Mouse (Mus musculus): ENCODE results near the gene Slc6a16. TPM values are rescaled to one million over a fixed set of nuclear protein-coding genes. Genes with fewer than 3 reads are reported as not detected.

The Slc6a16 gene
- polyA plus RNA-seq, 1 experiment from 2014 or later, result 0.11 TPM

DNA sequence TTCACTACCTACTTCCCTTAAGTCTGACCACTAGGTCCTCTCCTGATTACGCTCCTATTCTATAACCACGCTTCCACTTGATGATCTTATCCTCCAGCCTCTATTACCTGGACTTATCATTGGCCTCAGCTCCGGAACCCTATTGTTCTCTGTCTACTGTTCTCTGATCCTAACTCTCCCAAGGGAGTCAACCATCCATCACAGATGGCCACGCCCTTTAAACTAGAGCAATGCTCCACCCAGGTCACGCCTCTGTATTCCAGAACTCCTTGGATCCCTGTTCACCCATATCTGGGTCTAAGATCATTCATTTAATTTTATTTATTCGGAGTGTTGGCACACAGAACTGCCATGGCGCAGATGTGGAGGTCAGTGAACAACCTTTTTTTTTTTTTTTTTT, 28.5 kb upstream of the Slc6a16 start:
- no peak for ATAC-seq (ENCODE audit: insufficient read depth, low FRiP score, low TSS enrichment)
- no peak overlapping the region for H3K4me3 ChIP-seq (ENCODE audit: low read depth, low read length)
- peaks cover 5% of the 10 kb centered on the region for H3K4me1 ChIP-seq (ENCODE audit: control insufficient read depth, insufficient read depth, low read length)
- H3K9me3 ChIP-seq (ENCODE audit: control insufficient read depth, low read length), result no peaks in the 10 kb centered on the region
- 76% methylated on average over 7 of the region's 7 CpGs for WGBS
- H3K27ac ChIP-seq (ENCODE audit: low read depth, low read length), result no peak overlapping the region
- H3K4me2 ChIP-seq (ENCODE audit: low read depth), result no peak overlapping the region
- peaks cover 17% of the 10 kb centered on the region for H3K27me3 ChIP-seq (ENCODE audit: control insufficient read depth, insufficient read depth, low read length)
- H3K36me3 ChIP-seq (ENCODE audit: control insufficient read depth, insufficient read depth, low read length), result no peaks in the 10 kb centered on the region; the same call in 1 of the 2 replicates
- DNase-seq (ENCODE audit: low spot score), result no peak
- no peak overlapping the region for H3K9ac ChIP-seq (ENCODE audit: low read length)

GRCm38 (mm10) chr7:45213708-45214107, 27.2 kb upstream of the Slc6a16 start:
- Histone ChIP-seq H3K4me2 (ENCODE audit: low read depth) (no peak overlapping the region), H3K4me1 (ENCODE audit: control insufficient read depth, insufficient read depth, low read length) (peaks cover 13% of the 10 kb centered on the region), H3K4me3 (ENCODE audit: low read depth, low read length) (no peak overlapping the region), H3K27me3 (ENCODE audit: control insufficient read depth, insufficient read depth, low read length) (peaks cover 17% of the 10 kb centered on the region), H3K27ac (ENCODE audit: low read depth, low read length) (no peak overlapping the region), H3K36me3 (ENCODE audit: control insufficient read depth, insufficient read depth, low read length) (peaks cover 8% of the 10 kb centered on the region), H3K9me3 (ENCODE audit: control insufficient read depth, low read length) (no peaks in the 10 kb centered on the region), H3K9ac (ENCODE audit: low read length) (no peak overlapping the region)
- DNase-seq (ENCODE audit: low spot score) (no peak), ATAC-seq (ENCODE audit: insufficient read depth, low FRiP score, low TSS enrichment) (no peak)
- 48% methylated on average over 5 of the region's 5 CpGs for WGBS

- Histone ChIP-seq H3K4me1 (ENCODE audit: control insufficient read depth, insufficient read depth, low read length) (peaks cover 13% of the 10 kb centered on the region), H3K4me2 (ENCODE audit: low read depth) (peak within 1 kb of the TSS; percentile 79), H3K27ac (ENCODE audit: low read depth, low read length) (peak within 1 kb of the TSS; percentile 92), H3K9me3 (ENCODE audit: control insufficient read depth, low read length) (no peaks in the 10 kb centered on the region), H3K9ac (ENCODE audit: low read length) (peak within 1 kb of the TSS; percentile 85), H3K27me3 (ENCODE audit: control insufficient read depth, insufficient read depth, low read length) (peaks cover 13% of the 10 kb centered on the region), H3K4me3 (ENCODE audit: low read depth, low read length) (peak within 1 kb of the TSS; percentile 62), H3K36me3 (ENCODE audit: control insufficient read depth, insufficient read depth, low read length) (peaks cover 17% of the 10 kb centered on the region)
- ATAC-seq (ENCODE audit: insufficient read depth, low FRiP score, low TSS enrichment) (peak; percentile 56), DNase-seq (ENCODE audit: low spot score) (peak; percentile 81)
- 0% methylated on average over 49 of the region's 55 CpGs for WGBS
These were observed 25.0 kb upstream of the Slc6a16 start, which contains the start of gene Tead2 for GRCm38 (mm10) chr7:45215673-45216441. TSS of gene Tead2 (plus strand) at chr7:45215753.

DNA sequence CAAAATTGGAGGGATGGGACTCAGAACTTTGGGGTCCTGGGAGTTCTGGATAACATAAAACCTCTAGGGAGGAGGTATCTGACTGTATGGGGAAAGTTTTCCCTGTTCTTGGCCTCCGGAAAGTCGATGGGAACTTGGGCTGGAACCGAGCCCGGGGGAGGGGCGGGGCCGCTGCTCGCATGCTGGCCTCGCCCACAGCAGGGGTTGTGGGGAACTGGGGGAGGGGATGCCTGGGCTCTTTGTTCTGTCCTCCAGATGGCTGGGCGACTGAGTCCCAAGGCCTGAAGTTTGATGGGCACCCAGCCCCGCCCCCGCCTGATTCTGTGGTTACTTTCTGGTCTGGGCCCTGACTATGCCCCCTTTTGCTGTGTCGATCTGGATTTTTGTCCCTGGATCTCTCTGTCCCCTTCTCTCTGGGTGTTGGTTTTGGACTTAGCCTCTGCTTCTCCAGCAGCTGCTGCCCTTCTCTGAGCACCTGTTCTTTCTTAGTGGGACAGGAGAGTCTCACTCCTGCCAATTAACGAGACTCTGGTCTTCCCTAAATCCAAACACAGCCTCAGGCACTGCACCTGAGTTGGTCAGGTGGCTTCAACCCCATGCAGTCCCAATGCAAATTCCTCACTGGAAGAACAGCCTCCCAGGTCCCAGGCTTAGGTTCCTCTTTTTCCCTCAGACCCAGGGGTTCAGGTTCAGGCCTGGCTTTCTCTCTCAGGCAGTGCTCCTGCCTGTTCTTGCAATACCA, 24.3 kb upstream of the Slc6a16 start:
- H3K27ac ChIP-seq (ENCODE audit: low read depth, low read length), result peak overlapping the region; percentile 92
- peak overlapping the region; percentile 85 for H3K9ac ChIP-seq (ENCODE audit: low read length)
- DNase-seq (ENCODE audit: low spot score), result peak; percentile 94
- peaks cover 17% of the 10 kb centered on the region for H3K36me3 ChIP-seq (ENCODE audit: control insufficient read depth, insufficient read depth, low read length)
- peak overlapping the region; percentile 79 for H3K4me2 ChIP-seq (ENCODE audit: low read depth)
- peak; percentile 82 for ATAC-seq (ENCODE audit: insufficient read depth, low FRiP score, low TSS enrichment)
- WGBS, result 0% methylated on average over 13 of the region's 13 CpGs
- H3K27me3 ChIP-seq (ENCODE audit: control insufficient read depth, insufficient read depth, low read length), result peaks cover 9% of the 10 kb centered on the region
- H3K4me1 ChIP-seq (ENCODE audit: control insufficient read depth, insufficient read depth, low read length), result peaks cover 13% of the 10 kb centered on the region
- H3K9me3 ChIP-seq (ENCODE audit: control insufficient read depth, low read length), result no peaks in the 10 kb centered on the region
- H3K4me3 ChIP-seq (ENCODE audit: low read depth, low read length), result peak overlapping the region; percentile 62

GRCm38 (mm10) chr7:45221680-45222079, 19.2 kb upstream of the Slc6a16 start:
- H3K27ac ChIP-seq (ENCODE audit: low read depth, low read length), result no peak overlapping the region
- peaks cover 13% of the 10 kb centered on the region for H3K4me1 ChIP-seq (ENCODE audit: control insufficient read depth, insufficient read depth, low read length)
- H3K9ac ChIP-seq (ENCODE audit: low read length), result no peak overlapping the region
- 84% methylated on average over 2 of the region's 2 CpGs for WGBS
- ATAC-seq (ENCODE audit: insufficient read depth, low FRiP score, low TSS enrichment) (no peak), DNase-seq (ENCODE audit: low spot score) (no peak)
- H3K9me3 ChIP-seq (ENCODE audit: control insufficient read depth, low read length), result no peaks in the 10 kb centered on the region
- no peaks in the 10 kb centered on the region for H3K27me3 ChIP-seq (ENCODE audit: control insufficient read depth, insufficient read depth, low read length)
- H3K36me3 ChIP-seq (ENCODE audit: control insufficient read depth, insufficient read depth, low read length), result peaks cover 35% of the 10 kb centered on the region
- no peak overlapping the region for H3K4me2 ChIP-seq (ENCODE audit: low read depth)
- no peak overlapping the region for H3K4me3 ChIP-seq (ENCODE audit: low read depth, low read length)

DNA sequence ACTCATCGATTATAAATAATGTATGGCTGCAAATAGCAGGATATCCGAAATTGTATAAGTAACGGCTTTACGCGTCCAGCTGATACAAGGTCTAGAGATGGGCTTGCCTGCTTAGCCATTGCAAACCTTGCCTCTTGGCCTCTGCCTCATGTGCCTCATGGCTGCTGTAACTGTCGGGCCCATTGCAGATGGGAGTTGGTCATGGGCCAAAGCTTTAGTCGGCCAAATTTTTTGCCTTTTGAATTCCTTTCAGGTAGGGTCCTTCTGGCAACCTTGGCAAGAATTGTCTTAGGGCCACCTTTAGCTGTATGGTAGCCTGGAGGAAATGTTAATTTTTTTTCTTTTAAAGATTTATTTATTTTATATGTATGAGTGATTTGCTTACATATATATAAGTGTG, 16.1 kb upstream of the Slc6a16 start:
- no peaks in the 10 kb centered on the region for H3K4me1 ChIP-seq (ENCODE audit: control insufficient read depth, insufficient read depth, low read length)
- peaks cover 43% of the 10 kb centered on the region for H3K36me3 ChIP-seq (ENCODE audit: control insufficient read depth, insufficient read depth, low read length)
- H3K27me3 ChIP-seq (ENCODE audit: control insufficient read depth, insufficient read depth, low read length), result no peaks in the 10 kb centered on the region
- no peak overlapping the region for H3K4me2 ChIP-seq (ENCODE audit: low read depth)
- ATAC-seq (ENCODE audit: insufficient read depth, low FRiP score, low TSS enrichment) (no peak), DNase-seq (ENCODE audit: low spot score) (no peak)
- H3K9ac ChIP-seq (ENCODE audit: low read length), result no peak overlapping the region
- H3K27ac ChIP-seq (ENCODE audit: low read depth, low read length), result no peak overlapping the region
- H3K9me3 ChIP-seq (ENCODE audit: control insufficient read depth, low read length), result no peaks in the 10 kb centered on the region
- no peak overlapping the region for H3K4me3 ChIP-seq (ENCODE audit: low read depth, low read length)
- 93% methylated on average over 7 of the region's 7 CpGs for WGBS

- no peak for DNase-seq (ENCODE audit: low spot score)
- no peaks in the 10 kb centered on the region for H3K27me3 ChIP-seq (ENCODE audit: control insufficient read depth, insufficient read depth, low read length)
- WGBS, result 96% methylated on average over 5 of the region's 5 CpGs
- ATAC-seq (ENCODE audit: insufficient read depth, low FRiP score, low TSS enrichment), result no peak
- peaks cover 38% of the 10 kb centered on the region for H3K36me3 ChIP-seq (ENCODE audit: control insufficient read depth, insufficient read depth, low read length)
- H3K4me2 ChIP-seq (ENCODE audit: low read depth), result no peak overlapping the region
- H3K4me1 ChIP-seq (ENCODE audit: control insufficient read depth, insufficient read depth, low read length), result no peaks in the 10 kb centered on the region
- no peak overlapping the region for H3K4me3 ChIP-seq (ENCODE audit: low read depth, low read length)
- no peaks in the 10 kb centered on the region for H3K9me3 ChIP-seq (ENCODE audit: control insufficient read depth, low read length)
- no peak overlapping the region for H3K27ac ChIP-seq (ENCODE audit: low read depth, low read length)
- H3K9ac ChIP-seq (ENCODE audit: low read length), result no peak overlapping the region
These were observed 14.5 kb upstream of the Slc6a16 start for GRCm38 (mm10) chr7:45226421-45226820.

DNA sequence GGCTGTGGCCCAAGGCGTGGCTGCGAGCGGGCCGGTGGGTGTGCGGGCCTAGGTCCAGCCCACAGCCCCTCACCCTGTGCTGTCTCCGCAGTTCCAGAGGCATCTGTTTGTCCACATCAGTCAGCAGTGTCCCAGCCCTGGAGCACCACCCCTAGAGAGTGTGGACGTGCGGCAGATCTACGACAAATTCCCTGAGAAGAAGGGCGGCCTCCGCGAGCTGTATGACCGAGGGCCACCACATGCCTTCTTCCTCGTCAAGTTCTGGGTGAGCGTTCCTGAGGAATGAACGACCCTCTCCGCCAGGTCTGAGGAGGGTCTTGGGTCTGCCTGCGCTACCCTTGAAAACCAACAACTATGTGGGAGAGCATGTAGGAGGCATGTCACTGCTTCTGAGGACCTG, 12.3 kb upstream of the Slc6a16 start:
- Histone ChIP-seq H3K4me2 (ENCODE audit: low read depth) (no peak overlapping the region), H3K36me3 (ENCODE audit: control insufficient read depth, insufficient read depth, low read length) (peaks cover 43% of the 10 kb centered on the region)

More for the DNA sequence above, 12.3 kb upstream of the Slc6a16 start:
- Histone ChIP-seq H3K9me3 (ENCODE audit: control insufficient read depth, low read length) (no peaks in the 10 kb centered on the region), H3K4me1 (ENCODE audit: control insufficient read depth, insufficient read depth, low read length) (peaks cover 5% of the 10 kb centered on the region; the same call in 1 of the 2 replicates), H3K4me3 (ENCODE audit: low read depth, low read length) (no peak overlapping the region), H3K27me3 (ENCODE audit: control insufficient read depth, insufficient read depth, low read length) (no peaks in the 10 kb centered on the region), H3K27ac (ENCODE audit: low read depth, low read length) (no peak overlapping the region), H3K9ac (ENCODE audit: low read length) (no peak overlapping the region)
- no peak for ATAC-seq (ENCODE audit: insufficient read depth, low FRiP score, low TSS enrichment)
- no peak for DNase-seq (ENCODE audit: low spot score)
- 94% methylated on average over 18 of the region's 18 CpGs for WGBS

All from neural tube, embryonic 11.5 days (tissue).